Mouse (Mus musculus) bone marrow, adult 2 months (tissue): ENCODE data around the gene Cog3.

ENCODE experiments used
- CTCF ChIP-seq: fragments of 200-500 bp; IDR thresholded peaks from 2 replicates; pipeline ENCODE4 v1.5.1; 2011; ENCODE audit warnings: low read length, control low read depth; ENCODE audit not compliant: control insufficient read depth, insufficient read depth
- POLR2A ChIP-seq: fragments of 200-500 bp; IDR thresholded peaks from 2 replicates; pipeline ENCODE4 v1.6.1; 2011; ENCODE audit warnings: low read depth, mild to moderate bottlenecking, control low read depth, low read length, borderline replicate concordance; ENCODE audit not compliant: control insufficient read depth

GRCm38 (mm10) chr14:75751040-75751439 lies 3.3 kb downstream of the Cog3 start:
- TF ChIP-seq POLR2A (no peak), CTCF (no peak)
